Mouse (Mus musculus) stomach, embryonic 15.5 days (tissue): Measurements from ENCODE around the gene Hbb-y. TPM values are rescaled to one million over a fixed set of nuclear protein-coding genes. Genes with fewer than 3 reads are reported as not detected.

Experiments used
- ATAC-seq: fragments of 200-750 bp; cut with Nextera tagmentation; 2 replicates; pipeline ENCODE4 v1.8.0; 2017; ENCODE audit warnings: low read depth, moderate number of reproducible peaks, moderate TSS enrichment; ENCODE audit not compliant: insufficient read depth, low FRiP score
- H3K27ac ChIP-seq: fragments of 300-500 bp; sonication (generic); 2 replicates; pipeline ENCODE4 v1.5.1; 2015; ENCODE audit warnings: mild to moderate bottlenecking, inconsistent platforms
- H3K27me3 ChIP-seq: fragments of 300-500 bp; sonication (generic); replicated peaks from 2 replicates; pipeline ENCODE4 v1.6.1; 2015; ENCODE audit warnings: inconsistent platforms
- H3K36me3 ChIP-seq: fragments of 300-500 bp; sonication (generic); 2 replicates; pipeline ENCODE4 v1.6.1; 2015; ENCODE audit warnings: inconsistent platforms
- H3K4me1 ChIP-seq: fragments of 300-500 bp; sonication (generic); 2 replicates; pipeline ENCODE4 v1.6.1; 2015; ENCODE audit warnings: inconsistent platforms
- H3K4me2 ChIP-seq: fragments of 300-500 bp; sonication (generic); 2 replicates; pipeline ENCODE4 v1.6.1; 2015; ENCODE audit warnings: mild to moderate bottlenecking, inconsistent platforms
- H3K4me3 ChIP-seq: fragments of 300-500 bp; sonication (generic); replicated peaks from 2 replicates; pipeline ENCODE4 v1.5.1; 2015; ENCODE audit warnings: inconsistent platforms
- H3K9ac ChIP-seq: fragments of 300-500 bp; sonication (generic); 2 replicates; pipeline ENCODE4 v1.6.1; 2015; ENCODE audit warnings: inconsistent platforms
- H3K9me3 ChIP-seq: fragments of 300-500 bp; sonication (generic); 2 replicates; pipeline ENCODE4 v1.6.1; 2016; ENCODE audit warnings: inconsistent platforms
- WGBS: fragments of 180-500 bp; shearing (Covaris S2); methylation state at CpG from one replicate; pipeline ENCODE4 v1.1.7; 2015; 5-methylcytosine and 5-hydroxymethylcytosine counted together
- polyA plus RNA-seq: library from polyadenylated mRNA; unstranded; fragments of >200 nt; fragmentation: Nextera tagmentation; extraction: Ambion mirVana; gene quantifications from 2 replicates; pipeline ENCODE4 v1.2.1, GENCODE M21; 2015

Gene Hbb-y
- polyA plus RNA-seq: 247 and 357 TPM in 2 replicates

GRCm38 (mm10) chr7:103853090-103853489 lies at the start of gene Hbb-y:
TSS of gene Hbb-y (minus strand) at chr7:103853216.
- Histone ChIP-seq H3K4me2 (no peak within 1 kb of the TSS), H3K9ac (no peak within 1 kb of the TSS), H3K4me1 (no peaks in the 10 kb centered on the region), H3K9me3 (no peaks in the 10 kb centered on the region), H3K36me3 (no peaks in the 10 kb centered on the region), H3K27me3 (no peaks in the 10 kb centered on the region), H3K4me3 (no peak within 1 kb of the TSS), H3K27ac (no peak within 1 kb of the TSS)
- ATAC-seq: no peak
- 57% methylated on average over 2 of the region's 2 CpGs for WGBS

- WGBS: 77% methylated on average over 1 of the region's 1 CpGs
- no peak within 1 kb of the TSS for H3K4me3 ChIP-seq
- no peak within 1 kb of the TSS for H3K9ac ChIP-seq
- no peaks in the 10 kb centered on the region for H3K27me3 ChIP-seq
- no peak within 1 kb of the TSS for H3K27ac ChIP-seq
- no peak within 1 kb of the TSS for H3K4me2 ChIP-seq
- ATAC-seq: no peak
- H3K36me3 ChIP-seq: no peaks in the 10 kb centered on the region
- no peaks in the 10 kb centered on the region for H3K4me1 ChIP-seq
- H3K9me3 ChIP-seq: no peaks in the 10 kb centered on the region
Measured at GRCm38 (mm10) chr7:103894385-103894784, 41.4 kb upstream of the Hbb-y start, which contains the start of gene Olfr64. TSS of gene Olfr64 (minus strand) at chr7:103894485.

- Histone ChIP-seq H3K9ac (no peak within 1 kb of the TSS), H3K36me3 (no peaks in the 10 kb centered on the region), H3K4me3 (no peak within 1 kb of the TSS), H3K4me2 (no peak within 1 kb of the TSS), H3K27me3 (no peaks in the 10 kb centered on the region), H3K9me3 (no peaks in the 10 kb centered on the region), H3K4me1 (no peaks in the 10 kb centered on the region), H3K27ac (no peak within 1 kb of the TSS)
- no peak for ATAC-seq
Measured at GRCm38 (mm10) chr7:103886152-103886551, 33.1 kb upstream of the Hbb-y start, which contains the start of gene Olfr66. TSS of gene Olfr66 (minus strand) at chr7:103886252.

GRCm38 (mm10) chr7:103877093-103877492 lies 24.1 kb upstream of the Hbb-y start:
- Histone ChIP-seq H3K9me3 (no peaks in the 10 kb centered on the region), H3K27me3 (no peaks in the 10 kb centered on the region), H3K4me1 (no peaks in the 10 kb centered on the region), H3K4me2 (no peak overlapping the region), H3K27ac (no peak overlapping the region), H3K4me3 (no peak overlapping the region), H3K36me3 (no peaks in the 10 kb centered on the region), H3K9ac (no peak overlapping the region)
- WGBS: 71% methylated on average over 2 of the region's 2 CpGs
- ATAC-seq: peak; percentile 86; the same call in 1 of the 2 replicates

- no peaks in the 10 kb centered on the region for H3K27me3 ChIP-seq
- ATAC-seq: no peak
- H3K4me1 ChIP-seq: no peaks in the 10 kb centered on the region
- no peaks in the 10 kb centered on the region for H3K36me3 ChIP-seq
- H3K9ac ChIP-seq: no peak overlapping the region
- no peak overlapping the region for H3K4me3 ChIP-seq
- H3K9me3 ChIP-seq: no peaks in the 10 kb centered on the region
- H3K4me2 ChIP-seq: no peak overlapping the region
- H3K27ac ChIP-seq: no peak overlapping the region
- WGBS: 40% methylated on average over 5 of the region's 5 CpGs
Measured at GRCm38 (mm10) chr7:103874451-103874850, 21.4 kb upstream of the Hbb-y start.

- Histone ChIP-seq H3K27ac (no peak overlapping the region), H3K27me3 (no peaks in the 10 kb centered on the region), H3K9me3 (no peaks in the 10 kb centered on the region), H3K36me3 (no peaks in the 10 kb centered on the region), H3K4me1 (no peaks in the 10 kb centered on the region), H3K4me3 (no peak overlapping the region), H3K9ac (no peak overlapping the region), H3K4me2 (no peak overlapping the region)
- ATAC-seq: no peak
- 0% methylated on average over 1 of the region's 1 CpGs for WGBS
Measured at GRCm38 (mm10) chr7:103873064-103873463, 20.0 kb upstream of the Hbb-y start.

- Histone ChIP-seq H3K9ac (no peak overlapping the region), H3K4me3 (no peak overlapping the region), H3K4me1 (no peaks in the 10 kb centered on the region), H3K36me3 (no peaks in the 10 kb centered on the region), H3K27ac (no peak overlapping the region), H3K27me3 (no peaks in the 10 kb centered on the region), H3K4me2 (no peak overlapping the region), H3K9me3 (no peaks in the 10 kb centered on the region)
- ATAC-seq: peak; percentile 85; the same call in 1 of the 2 replicates
Measured at GRCm38 (mm10) chr7:103870667-103871066, 17.7 kb upstream of the Hbb-y start.

- Histone ChIP-seq H3K36me3 (no peaks in the 10 kb centered on the region), H3K4me3 (no peak overlapping the region), H3K4me2 (no peak overlapping the region), H3K27me3 (no peaks in the 10 kb centered on the region), H3K9ac (no peak overlapping the region), H3K4me1 (no peaks in the 10 kb centered on the region), H3K27ac (no peak overlapping the region), H3K9me3 (no peaks in the 10 kb centered on the region)
- ATAC-seq: peak; percentile 94
Measured at GRCm38 (mm10) chr7:103865716-103866115, 12.7 kb upstream of the Hbb-y start.

GRCm38 (mm10) chr7:103861531-103861930 lies 8.5 kb upstream of the Hbb-y start:
- ATAC-seq: no peak
- H3K36me3 ChIP-seq: no peaks in the 10 kb centered on the region
- H3K4me1 ChIP-seq: no peaks in the 10 kb centered on the region
- no peak overlapping the region for H3K4me3 ChIP-seq
- no peak overlapping the region for H3K27ac ChIP-seq
- whole genome bisulfite sequencing: 75% methylated on average over 3 of the region's 3 CpGs
- no peak overlapping the region for H3K4me2 ChIP-seq
- no peaks in the 10 kb centered on the region for H3K9me3 ChIP-seq
- no peaks in the 10 kb centered on the region for H3K27me3 ChIP-seq
- H3K9ac ChIP-seq: no peak overlapping the region

GRCm38 (mm10) chr7:103860855-103861254 lies 7.8 kb upstream of the Hbb-y start:
- H3K36me3 ChIP-seq: no peaks in the 10 kb centered on the region
- no peaks in the 10 kb centered on the region for H3K4me1 ChIP-seq
- no peak overlapping the region for H3K4me2 ChIP-seq
- H3K27me3 ChIP-seq: no peaks in the 10 kb centered on the region
- no peak overlapping the region for H3K4me3 ChIP-seq
- ATAC-seq: peak; percentile 89
- no peak overlapping the region for H3K9ac ChIP-seq
- WGBS: 36% methylated on average over 1 of the region's 1 CpGs
- H3K27ac ChIP-seq: no peak overlapping the region
- no peaks in the 10 kb centered on the region for H3K9me3 ChIP-seq

GRCm38 (mm10) chr7:103859076-103859475 lies 6.1 kb upstream of the Hbb-y start:
- Histone ChIP-seq H3K9ac (no peak overlapping the region), H3K4me2 (no peak overlapping the region), H3K27me3 (no peaks in the 10 kb centered on the region), H3K27ac (no peak overlapping the region), H3K36me3 (no peaks in the 10 kb centered on the region), H3K4me3 (no peak overlapping the region), H3K4me1 (no peaks in the 10 kb centered on the region), H3K9me3 (no peaks in the 10 kb centered on the region)
- 59% methylated on average over 2 of the region's 2 CpGs for WGBS
- ATAC-seq: peak; percentile 94

- Histone ChIP-seq H3K36me3 (no peaks in the 10 kb centered on the region), H3K9me3 (no peaks in the 10 kb centered on the region), H3K27ac (no peak overlapping the region), H3K4me3 (no peak overlapping the region), H3K4me2 (no peak overlapping the region), H3K4me1 (no peaks in the 10 kb centered on the region), H3K9ac (no peak overlapping the region), H3K27me3 (no peaks in the 10 kb centered on the region)
- 49% methylated on average over 1 of the region's 1 CpGs for WGBS
- ATAC-seq: no peak
Measured at GRCm38 (mm10) chr7:103854669-103855068, 1.7 kb upstream of the Hbb-y start.
